Mouse (Mus musculus): ENCODE data around the gene Ucp1. TPM values are rescaled to one million over a fixed set of nuclear protein-coding genes. Genes with fewer than 3 reads are reported as not detected.

Ucp1 gene
- not detected in 2 replicates for polyA plus RNA-seq (2016; fragmentation: Nextera tagmentation; extraction: Ambion mirVana)

- no peak within 1 kb of the TSS for H3K9ac ChIP-seq
- H3K9me3 ChIP-seq = no peaks in the 10 kb centered on the region
- H3K4me3 ChIP-seq (replicated peaks) = peak within 1 kb of the TSS; percentile 19
- H3K27me3 ChIP-seq = peaks cover 30% of the 10 kb centered on the region
- H3K4me2 ChIP-seq = peak within 1 kb of the TSS; percentile 49
- H3K27ac ChIP-seq = no peak within 1 kb of the TSS
- WGBS = 3% methylated on average over 20 of the region's 20 CpGs
- H3K36me3 ChIP-seq (replicated peaks) = no peaks in the 10 kb centered on the region
- no peak for ATAC-seq (ENCODE audit: low FRiP score)
- H3K4me1 ChIP-seq = peaks cover 6% of the 10 kb centered on the region; the same call in 1 of the 2 replicates
These were observed at the start of gene Ucp1 for GRCm38 (mm10) chr8:83290176-83290575. Gene Ucp1, plus strand, starts transcription at chr8:83290352.

GRCm38 (mm10) chr8:83244151-83244550 lies 46.0 kb upstream of the Ucp1 start:
- 96% methylated on average over 7 of the region's 7 CpGs for WGBS
- H3K4me2 ChIP-seq = no peak overlapping the region
- H3K4me1 ChIP-seq = no peaks in the 10 kb centered on the region
- H3K27ac ChIP-seq = no peak overlapping the region
- H3K9me3 ChIP-seq = no peaks in the 10 kb centered on the region
- no peak overlapping the region for H3K4me3 ChIP-seq (replicated peaks)
- H3K36me3 ChIP-seq (replicated peaks) = peaks cover 31% of the 10 kb centered on the region
- no peak overlapping the region for H3K9ac ChIP-seq
- no peak for ATAC-seq (ENCODE audit: low FRiP score)
- H3K27me3 ChIP-seq = no peaks in the 10 kb centered on the region

GRCm38 (mm10) chr8:83250858-83251257 lies 39.3 kb upstream of the Ucp1 start:
- Histone ChIP-seq H3K27ac (no peak overlapping the region), H3K9me3 (no peaks in the 10 kb centered on the region), H3K4me1 (peaks cover 14% of the 10 kb centered on the region), H3K4me3 (replicated peaks) (no peak overlapping the region), H3K36me3 (replicated peaks) (peaks cover 38% of the 10 kb centered on the region), H3K4me2 (no peak overlapping the region), H3K27me3 (no peaks in the 10 kb centered on the region), H3K9ac (no peak overlapping the region)
- 82% methylated on average over 6 of the region's 6 CpGs for WGBS
- ATAC-seq (ENCODE audit: low FRiP score) = no peak

GRCm38 (mm10) chr8:83251362-83252246 lies 38.5 kb upstream of the Ucp1 start:
- Histone ChIP-seq H3K4me3 (replicated peaks) (no peak overlapping the region), H3K9ac (no peak overlapping the region), H3K27ac (peak overlapping the region; percentile 53), H3K36me3 (replicated peaks) (peaks cover 38% of the 10 kb centered on the region), H3K27me3 (no peaks in the 10 kb centered on the region), H3K4me2 (no peak overlapping the region), H3K4me1 (peaks cover 14% of the 10 kb centered on the region), H3K9me3 (no peaks in the 10 kb centered on the region)
- 46% methylated on average over 14 of the region's 14 CpGs for WGBS
- ATAC-seq (ENCODE audit: low FRiP score) = no peak

GRCm38 (mm10) chr8:83252791-83253190 lies 37.4 kb upstream of the Ucp1 start:
- 86% methylated on average over 5 of the region's 5 CpGs for WGBS
- Histone ChIP-seq H3K36me3 (replicated peaks) (peaks cover 42% of the 10 kb centered on the region), H3K4me2 (no peak overlapping the region), H3K9me3 (no peaks in the 10 kb centered on the region), H3K4me1 (peaks cover 14% of the 10 kb centered on the region), H3K4me3 (replicated peaks) (no peak overlapping the region), H3K27ac (peak overlapping the region; percentile 3; the same call in 1 of the 2 replicates), H3K9ac (no peak overlapping the region), H3K27me3 (no peaks in the 10 kb centered on the region)
- ATAC-seq (ENCODE audit: low FRiP score) = no peak

GRCm38 (mm10) chr8:83257631-83258030 lies 32.5 kb upstream of the Ucp1 start:
- H3K4me3 ChIP-seq (replicated peaks) = no peak overlapping the region
- H3K27ac ChIP-seq = no peak overlapping the region
- no peak overlapping the region for H3K4me2 ChIP-seq
- 95% methylated on average over 5 of the region's 5 CpGs for WGBS
- H3K27me3 ChIP-seq = no peaks in the 10 kb centered on the region
- H3K4me1 ChIP-seq = 0 out of 2 replicates have a peak, but pooled peaks cover 3% of the 10 kb centered on the region
- H3K36me3 ChIP-seq (replicated peaks) = peaks cover 49% of the 10 kb centered on the region
- ATAC-seq (ENCODE audit: low FRiP score) = no peak
- H3K9me3 ChIP-seq = no peaks in the 10 kb centered on the region
- no peak overlapping the region for H3K9ac ChIP-seq

- Histone ChIP-seq H3K27me3 (no peaks in the 10 kb centered on the region), H3K9me3 (no peaks in the 10 kb centered on the region), H3K27ac (no peak overlapping the region), H3K9ac (no peak overlapping the region), H3K4me3 (replicated peaks) (no peak overlapping the region), H3K36me3 (replicated peaks) (peaks cover 41% of the 10 kb centered on the region), H3K4me1 (no peaks in the 10 kb centered on the region), H3K4me2 (no peak overlapping the region)
- 71% methylated on average over 16 of the region's 16 CpGs for whole genome bisulfite sequencing
- ATAC-seq (ENCODE audit: low FRiP score) = peak; percentile 88
These were observed 29.5 kb upstream of the Ucp1 start for GRCm38 (mm10) chr8:83260418-83261215.

- H3K4me1 ChIP-seq = no peaks in the 10 kb centered on the region
- no peaks in the 10 kb centered on the region for H3K27me3 ChIP-seq
- no peaks in the 10 kb centered on the region for H3K9me3 ChIP-seq
- no peak overlapping the region for H3K9ac ChIP-seq
- H3K36me3 ChIP-seq (replicated peaks) = peaks cover 41% of the 10 kb centered on the region
- no peak overlapping the region for H3K27ac ChIP-seq
- 0 out of 2 replicates have a peak, but pooled peaks have one; percentile 9 for ATAC-seq (ENCODE audit: low FRiP score)
- H3K4me3 ChIP-seq (replicated peaks) = no peak overlapping the region
- WGBS = 96% methylated on average over 14 of the region's 14 CpGs
- H3K4me2 ChIP-seq = no peak overlapping the region
These were observed 19.0 kb upstream of the Ucp1 start for GRCm38 (mm10) chr8:83271172-83271571.

GRCm38 (mm10) chr8:83272464-83272863 lies 17.7 kb upstream of the Ucp1 start:
- Histone ChIP-seq H3K4me2 (no peak overlapping the region), H3K36me3 (replicated peaks) (peaks cover 30% of the 10 kb centered on the region), H3K9ac (no peak overlapping the region), H3K9me3 (no peaks in the 10 kb centered on the region), H3K4me1 (no peaks in the 10 kb centered on the region), H3K27ac (no peak overlapping the region), H3K4me3 (replicated peaks) (no peak overlapping the region), H3K27me3 (no peaks in the 10 kb centered on the region)
- no peak for ATAC-seq (ENCODE audit: low FRiP score)
- 91% methylated on average over 10 of the region's 10 CpGs for WGBS

- 68% methylated on average over 11 of the region's 11 CpGs for WGBS
- no peak overlapping the region for H3K4me3 ChIP-seq (replicated peaks)
- no peak overlapping the region for H3K27ac ChIP-seq
- H3K9me3 ChIP-seq = no peaks in the 10 kb centered on the region
- H3K4me1 ChIP-seq = no peaks in the 10 kb centered on the region
- H3K27me3 ChIP-seq = no peaks in the 10 kb centered on the region
- no peak overlapping the region for H3K4me2 ChIP-seq
- H3K9ac ChIP-seq = no peak overlapping the region
- H3K36me3 ChIP-seq (replicated peaks) = peaks cover 21% of the 10 kb centered on the region
- no peak for ATAC-seq (ENCODE audit: low FRiP score)
These were observed 15.7 kb upstream of the Ucp1 start for GRCm38 (mm10) chr8:83274470-83274869.

- no peaks in the 10 kb centered on the region for H3K9me3 ChIP-seq
- H3K27me3 ChIP-seq = no peaks in the 10 kb centered on the region
- no peaks in the 10 kb centered on the region; the same call in 1 of the 2 replicates for H3K36me3 ChIP-seq (replicated peaks)
- no peak overlapping the region for H3K4me2 ChIP-seq
- no peak overlapping the region for H3K4me3 ChIP-seq (replicated peaks)
- WGBS = 86% methylated on average over 6 of the region's 6 CpGs
- no peak for ATAC-seq (ENCODE audit: low FRiP score)
- no peak overlapping the region for H3K9ac ChIP-seq
- no peak overlapping the region for H3K27ac ChIP-seq
- no peaks in the 10 kb centered on the region for H3K4me1 ChIP-seq
These were observed 11.7 kb upstream of the Ucp1 start for GRCm38 (mm10) chr8:83278431-83278830.

- H3K4me3 ChIP-seq (replicated peaks) = no peak overlapping the region
- peaks cover 6% of the 10 kb centered on the region; the same call in 1 of the 2 replicates for H3K4me1 ChIP-seq
- peaks cover 20% of the 10 kb centered on the region for H3K27me3 ChIP-seq
- 84% methylated on average over 8 of the region's 8 CpGs for WGBS
- H3K4me2 ChIP-seq = no peak overlapping the region
- no peaks in the 10 kb centered on the region for H3K36me3 ChIP-seq (replicated peaks)
- no peak overlapping the region for H3K27ac ChIP-seq
- no peak overlapping the region for H3K9ac ChIP-seq
- no peak for ATAC-seq (ENCODE audit: low FRiP score)
- no peaks in the 10 kb centered on the region for H3K9me3 ChIP-seq
These were observed 4.8 kb upstream of the Ucp1 start for GRCm38 (mm10) chr8:83285391-83285790.
